Mouse (Mus musculus) A20 (cell line): Measurements from ENCODE around the gene Ydjc.
"Not testable (repeated sequence)": the region's sequence is repeated elsewhere in the genome, so short reads cannot be mapped to it uniquely, and the experiment has no call there.

Experiments used
- DNase-seq: peaks from one replicate; pipeline ENCODE4 v3.0.0-alpha.2; 2011; ENCODE audit warnings: low read depth, low spot score

Gene Ydjc

GRCm38 (mm10) chr16:17151874-17152273 lies 7.5 kb downstream of the Ydjc start:
- DNase-seq, result no peak

GRCm38 (mm10) chr16:17154346-17154745 lies 9.9 kb downstream of the Ydjc start:
- DNase-seq, result no peak

DNA sequence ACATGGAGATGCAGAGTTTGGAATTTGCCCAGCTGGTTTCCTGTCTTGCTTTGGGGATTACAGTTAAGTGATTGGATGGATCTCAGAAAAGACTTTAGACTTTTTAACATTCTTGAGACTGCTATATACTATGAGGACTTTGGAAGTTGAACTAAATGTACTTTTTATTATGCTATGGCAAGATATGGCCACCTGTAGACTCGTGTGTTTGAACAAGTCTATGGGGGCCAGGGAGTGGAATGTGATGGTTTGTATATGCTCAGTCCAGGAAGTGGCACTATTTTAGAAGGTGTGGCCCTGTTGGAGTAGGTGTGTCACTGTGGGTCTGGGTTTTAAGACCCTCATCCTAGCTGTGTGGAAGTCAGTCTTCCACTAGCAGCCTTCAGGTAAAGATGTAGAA lies 21.1 kb downstream of the Ydjc start:
- not testable (repeated sequence) for DNase-seq

- no peak for DNase-seq
Observed at GRCm38 (mm10) chr16:17167179-17167578, 22.8 kb downstream of the Ydjc start.

DNA sequence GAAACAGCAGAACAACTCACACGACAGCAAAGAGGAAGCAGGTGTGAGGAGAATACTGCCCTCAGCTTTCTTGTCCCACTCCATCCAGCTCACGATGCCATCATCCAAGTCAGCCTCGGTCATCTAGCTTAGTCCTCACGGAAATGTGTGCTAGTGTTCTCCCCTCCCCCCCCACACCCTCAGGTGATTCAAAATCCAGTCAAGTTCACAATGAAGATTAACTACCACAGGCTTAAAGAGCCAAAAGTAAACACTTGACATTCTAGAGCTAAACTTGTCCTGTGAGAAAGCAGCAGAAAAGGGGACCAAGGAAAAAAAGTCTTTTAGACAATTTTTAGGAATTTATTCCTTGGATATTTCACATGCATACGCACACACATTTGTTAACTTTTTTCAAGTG lies 23.6 kb downstream of the Ydjc start:
- DNase-seq, result no peak

- DNase-seq, result no peak
Observed at GRCm38 (mm10) chr16:17175765-17176164, 31.3 kb downstream of the Ydjc start.

- no peak for DNase-seq
Observed at GRCm38 (mm10) chr16:17177623-17178170, 33.3 kb downstream of the Ydjc start.

DNA sequence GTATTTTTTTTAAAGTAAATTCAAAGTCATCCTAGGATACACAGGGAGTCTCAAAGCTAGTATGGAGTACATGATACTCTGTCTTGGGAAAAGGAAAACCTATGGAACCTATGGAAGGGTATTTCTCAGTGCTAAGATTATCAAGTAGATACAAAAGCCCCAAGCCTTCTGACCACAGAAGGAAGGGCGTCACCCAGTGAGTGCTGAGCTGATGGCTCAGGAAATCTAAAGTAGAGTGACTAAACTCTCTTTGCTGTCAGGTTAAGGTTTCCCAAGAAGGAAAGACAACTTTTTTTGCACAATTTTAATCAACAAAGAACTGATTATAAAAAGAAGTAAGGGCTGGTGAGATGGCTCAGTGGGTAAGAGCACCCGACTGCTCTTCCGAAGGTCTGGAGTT lies 35.3 kb downstream of the Ydjc start:
- DNase-seq, result no peak

- peak; percentile 85 for DNase-seq
Observed at GRCm38 (mm10) chr16:17181382-17181781, 37.0 kb downstream of the Ydjc start.

DNA sequence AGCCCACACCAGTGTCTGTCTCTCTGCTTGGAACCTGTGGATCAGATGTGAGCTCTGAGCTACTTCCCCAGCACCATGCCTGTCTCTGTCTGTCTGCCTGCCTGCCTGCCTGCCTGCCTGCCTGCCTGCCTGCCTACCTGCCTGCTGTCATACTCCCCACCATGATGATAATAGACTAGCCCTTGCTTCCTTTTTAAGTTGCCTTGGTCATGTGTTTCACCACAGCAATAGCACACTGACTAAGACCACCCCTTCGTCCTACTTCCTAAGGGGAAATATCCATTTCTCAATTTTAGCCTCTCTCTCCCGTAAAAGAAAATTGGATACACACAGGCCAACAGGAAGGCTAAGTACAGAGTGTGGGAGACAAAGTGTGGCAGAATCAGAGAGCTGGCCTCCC lies 37.7 kb downstream of the Ydjc start:
- DNase-seq, result peak; percentile 42

DNA sequence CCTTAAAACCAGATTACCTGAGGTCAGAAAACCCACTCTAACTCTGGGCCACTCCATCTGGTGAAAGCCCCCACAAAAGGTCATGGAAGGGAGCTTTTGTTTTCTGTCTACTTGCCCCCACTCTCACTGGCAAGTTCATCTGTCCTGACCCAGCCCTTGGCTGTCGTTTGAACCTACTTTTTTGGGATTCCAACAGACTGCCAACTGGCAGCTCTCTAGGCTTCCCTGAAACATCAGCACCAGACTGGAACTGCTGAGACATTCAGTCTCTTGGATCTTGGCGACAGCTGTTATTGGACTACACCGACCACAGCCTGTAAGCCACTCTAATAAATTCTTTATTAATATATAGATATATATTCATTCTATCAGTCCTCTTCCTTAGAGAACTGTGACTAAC lies 38.6 kb downstream of the Ydjc start:
- no peak for DNase-seq

- no peak for DNase-seq
Observed at GRCm38 (mm10) chr16:17185475-17185874, 41.1 kb downstream of the Ydjc start.

DNA sequence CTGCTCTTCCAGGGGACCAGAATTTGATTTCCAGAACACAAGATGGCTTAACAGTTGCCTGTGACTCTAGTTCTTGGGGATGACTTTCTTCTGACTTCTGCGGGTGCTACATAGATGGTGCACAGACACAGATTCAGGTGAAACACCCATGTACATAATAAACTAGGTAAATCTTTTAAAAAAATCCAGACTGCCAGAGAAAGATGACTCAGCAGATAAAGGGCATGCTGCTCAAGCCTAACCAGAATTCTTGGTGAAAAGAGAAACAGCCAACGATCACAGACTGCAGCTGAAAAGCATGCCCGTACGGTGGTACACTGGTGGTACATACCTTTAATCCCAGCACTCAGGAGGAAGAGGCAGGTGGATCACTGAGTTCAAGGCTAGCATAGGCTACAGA lies 49.4 kb downstream of the Ydjc start:
- DNase-seq, result no peak

- peak; percentile 73 for DNase-seq
Observed at GRCm38 (mm10) chr16:17200121-17200952, 55.9 kb downstream of the Ydjc start.

- DNase-seq, result peak; percentile 90
Observed at GRCm38 (mm10) chr16:17200953-17201707, 56.7 kb downstream of the Ydjc start.

- DNase-seq, result peak; percentile 34
Observed at GRCm38 (mm10) chr16:17201977-17202376, 57.6 kb downstream of the Ydjc start.

DNA sequence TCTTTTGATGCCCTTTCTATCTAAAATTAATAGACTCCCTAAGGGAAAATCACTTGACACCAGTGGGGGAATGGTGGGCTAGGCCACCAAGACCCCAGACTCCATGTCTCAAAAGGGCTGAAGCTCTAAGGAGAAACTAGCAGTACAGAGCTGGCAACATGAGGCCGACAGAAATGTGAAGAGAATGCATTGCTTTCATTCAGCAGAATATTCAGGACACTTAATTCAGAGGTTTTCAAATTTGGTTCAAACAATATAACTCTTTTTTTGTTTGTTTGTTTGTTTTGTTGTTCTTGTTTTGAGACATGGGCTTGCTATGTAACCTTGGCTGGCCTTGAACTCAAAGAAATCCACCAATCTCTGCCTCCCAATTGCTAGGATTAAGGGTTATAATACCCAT lies 58.1 kb downstream of the Ydjc start, which contains the start of gene Ube2l3:
Gene Ube2l3 (minus strand): TSS at position 101 of the 400 bp plus-strand sequence.
- no peak for DNase-seq

DNA sequence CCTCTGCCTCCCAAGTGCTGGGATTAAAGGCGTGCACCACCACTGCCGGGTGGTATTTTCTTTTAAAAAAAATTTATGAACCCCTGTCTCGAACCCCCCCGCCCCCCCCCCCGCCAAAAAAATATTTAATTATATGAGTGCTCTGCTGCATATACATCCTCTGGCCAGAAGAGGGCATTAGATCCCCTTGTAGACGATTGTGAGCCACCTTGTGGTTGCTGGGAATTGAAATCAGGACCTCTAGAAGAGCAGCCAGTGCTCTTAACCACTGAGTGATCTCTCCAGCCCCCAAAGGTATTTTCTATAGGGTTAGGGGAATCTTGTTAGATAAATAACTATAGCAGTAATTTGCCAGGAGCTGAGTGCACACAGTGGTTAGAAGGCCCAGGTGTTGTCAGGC lies 60.6 kb downstream of the Ydjc start:
- peak; percentile 77 for DNase-seq

GRCm38 (mm10) chr16:17208389-17209361 lies 64.3 kb downstream of the Ydjc start, which contains the start of gene Rimbp3:
Gene Rimbp3 (plus strand): TSS chr16:17208603.
- DNase-seq, result peak; percentile 91

DNA sequence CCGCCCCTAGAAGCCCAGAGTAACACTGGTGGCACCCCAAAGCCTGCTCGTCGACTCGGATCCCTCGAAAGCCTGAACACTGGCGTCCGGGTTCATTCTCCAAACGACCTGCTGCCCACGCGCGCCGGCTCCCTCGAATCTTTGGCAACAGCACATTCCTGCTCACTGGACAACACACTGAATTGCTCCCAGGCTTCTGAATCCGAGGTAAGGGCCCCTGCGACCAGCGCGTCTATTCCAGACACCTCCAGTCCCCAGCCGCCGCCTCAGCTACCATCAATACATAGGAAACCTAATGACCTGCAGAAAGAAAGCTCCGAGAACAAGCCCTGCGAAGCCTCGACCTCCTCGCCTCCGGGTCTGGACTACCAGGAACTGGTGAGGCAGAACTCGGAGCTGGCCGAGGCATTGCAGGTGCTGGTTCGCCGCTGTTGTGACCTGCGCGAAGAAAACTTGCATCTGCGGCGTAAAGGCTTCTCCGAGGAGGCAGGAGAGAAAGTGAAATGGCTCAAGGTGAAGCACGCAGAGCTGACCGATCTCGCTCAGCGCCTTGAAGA lies 65.1 kb downstream of the Ydjc start:
- DNase-seq, result no peak
